Mouse (Mus musculus) cerebellum, adult 2 months (tissue): ENCODE measurements around the gene Limch1.

Experiments used
- CTCF ChIP-seq: fragments of 200-500 bp; IDR thresholded peaks from 2 replicates; pipeline ENCODE4 v1.5.1; 2011; ENCODE audit warnings: low read depth, mild to moderate bottlenecking, control low read depth, low read length, moderate library complexity, borderline replicate concordance; ENCODE audit not compliant: insufficient read depth
- POLR2A ChIP-seq: fragments of 200-500 bp; IDR thresholded peaks from 2 replicates; pipeline ENCODE4 v1.6.1; 2011; ENCODE audit warnings: low read length, control low read depth, borderline replicate concordance; ENCODE audit not compliant: insufficient read depth

DNA sequence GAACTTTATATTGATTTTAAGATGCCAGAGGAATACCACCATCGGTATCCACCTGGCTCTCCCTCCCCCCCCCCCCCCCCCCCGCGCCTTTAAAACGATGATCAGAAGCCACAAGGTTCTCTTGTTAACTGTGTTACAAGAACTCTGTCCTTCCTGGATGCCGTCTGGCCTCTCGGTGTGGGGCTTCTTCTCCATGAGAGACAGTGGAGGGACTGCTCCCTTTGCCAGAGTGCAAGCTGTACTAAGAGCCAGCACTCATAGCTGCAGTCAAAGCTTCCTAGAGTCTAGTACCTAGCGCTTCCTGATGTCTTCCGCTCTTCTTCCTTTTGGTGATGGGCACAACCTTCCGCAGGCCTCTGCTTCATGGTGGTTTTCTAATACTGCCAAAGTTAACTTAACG is 280.0 kb downstream of the Limch1 start:
- TF ChIP-seq CTCF: no peak
- no peak for TF ChIP-seq POLR2A
